Mouse (Mus musculus) forelimb bud, embryonic 11.5 days (tissue): Measurements from ENCODE around the gene Wfikkn1.

ENCODE experiments used
- DNase-seq: peaks from one replicate; pipeline ENCODE4 v3.0.0-alpha.2; 2012; ENCODE audit warnings: low read depth, low spot score

Gene Wfikkn1

DNA sequence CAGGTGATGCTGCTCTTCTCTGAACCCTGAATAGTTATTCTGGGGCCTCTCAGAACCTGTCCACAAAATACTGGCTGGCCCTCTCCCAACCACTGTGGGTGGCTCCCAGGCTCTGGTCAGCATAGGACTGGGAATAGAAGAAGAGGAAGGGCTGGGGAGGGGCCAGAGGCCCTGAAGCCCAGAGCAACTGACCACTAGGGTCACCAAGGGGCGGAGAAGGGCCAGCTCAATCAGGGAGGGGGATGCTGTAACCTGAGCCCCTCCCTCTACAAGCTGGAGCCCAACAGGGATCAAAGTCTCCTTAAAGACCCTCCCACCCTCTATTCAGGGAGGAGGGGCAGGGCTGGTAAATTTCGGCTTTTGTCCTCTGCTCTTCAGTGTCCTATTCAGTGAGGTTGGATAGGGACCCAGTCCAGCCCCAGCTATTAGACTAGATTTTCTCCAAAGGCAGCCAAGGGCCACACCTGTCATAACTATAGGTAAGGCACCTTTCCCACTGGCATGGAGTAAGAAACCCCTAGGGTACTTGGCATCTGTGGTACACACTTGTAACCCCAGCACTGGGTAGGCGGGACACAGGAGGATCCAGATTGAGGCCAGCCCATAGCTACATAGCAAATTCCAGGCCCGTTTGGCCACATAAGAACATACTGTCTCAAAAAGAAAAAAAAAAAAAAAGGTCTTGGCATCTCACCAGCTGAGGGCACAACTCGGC is at the start of gene Wfikkn1:
TSS of gene Wfikkn1 (minus strand) at position 663 of the 715 bp plus-strand sequence.
- DNase-seq, result no peak

DNA sequence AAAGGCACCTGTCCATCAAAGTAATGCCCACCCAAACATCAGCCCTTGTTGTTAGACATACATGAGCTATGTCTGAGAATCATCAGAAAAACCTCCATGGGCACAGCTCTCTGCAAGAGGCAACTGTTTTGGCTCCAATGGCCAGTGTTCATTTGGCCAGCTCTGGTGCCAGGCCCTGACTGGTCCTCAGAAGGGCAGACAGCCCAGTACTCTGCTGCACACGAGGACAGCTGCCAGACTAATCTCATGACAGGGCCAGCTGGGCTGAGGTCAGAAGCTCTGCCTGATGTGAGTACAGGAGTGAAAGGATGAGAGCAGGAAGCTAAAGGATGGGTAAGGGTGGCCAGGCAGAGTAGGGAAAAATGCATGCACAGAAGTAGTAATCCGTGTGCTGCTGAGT is 44.7 kb upstream of the Wfikkn1 start:
- DNase-seq, result no peak

DNA sequence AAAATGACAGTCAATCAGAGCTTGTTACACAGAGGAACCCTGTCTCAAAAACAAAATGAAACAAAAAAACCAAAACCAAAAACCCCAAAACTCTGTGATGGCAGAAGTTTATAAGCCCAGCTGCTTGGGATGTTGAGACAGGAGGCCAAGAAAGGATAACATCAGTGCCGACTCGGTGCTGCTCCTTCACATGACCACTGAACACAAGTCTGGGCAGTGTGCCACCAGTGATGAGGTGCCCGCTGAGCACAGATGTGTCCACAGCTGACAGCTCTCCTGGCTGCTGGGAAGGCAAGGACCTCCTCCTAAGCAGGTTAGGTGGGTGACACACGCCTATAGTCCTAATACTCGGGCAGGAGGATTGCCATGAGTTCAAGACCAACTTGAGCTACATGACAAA is 41.5 kb upstream of the Wfikkn1 start:
- DNase-seq, result no peak

DNA sequence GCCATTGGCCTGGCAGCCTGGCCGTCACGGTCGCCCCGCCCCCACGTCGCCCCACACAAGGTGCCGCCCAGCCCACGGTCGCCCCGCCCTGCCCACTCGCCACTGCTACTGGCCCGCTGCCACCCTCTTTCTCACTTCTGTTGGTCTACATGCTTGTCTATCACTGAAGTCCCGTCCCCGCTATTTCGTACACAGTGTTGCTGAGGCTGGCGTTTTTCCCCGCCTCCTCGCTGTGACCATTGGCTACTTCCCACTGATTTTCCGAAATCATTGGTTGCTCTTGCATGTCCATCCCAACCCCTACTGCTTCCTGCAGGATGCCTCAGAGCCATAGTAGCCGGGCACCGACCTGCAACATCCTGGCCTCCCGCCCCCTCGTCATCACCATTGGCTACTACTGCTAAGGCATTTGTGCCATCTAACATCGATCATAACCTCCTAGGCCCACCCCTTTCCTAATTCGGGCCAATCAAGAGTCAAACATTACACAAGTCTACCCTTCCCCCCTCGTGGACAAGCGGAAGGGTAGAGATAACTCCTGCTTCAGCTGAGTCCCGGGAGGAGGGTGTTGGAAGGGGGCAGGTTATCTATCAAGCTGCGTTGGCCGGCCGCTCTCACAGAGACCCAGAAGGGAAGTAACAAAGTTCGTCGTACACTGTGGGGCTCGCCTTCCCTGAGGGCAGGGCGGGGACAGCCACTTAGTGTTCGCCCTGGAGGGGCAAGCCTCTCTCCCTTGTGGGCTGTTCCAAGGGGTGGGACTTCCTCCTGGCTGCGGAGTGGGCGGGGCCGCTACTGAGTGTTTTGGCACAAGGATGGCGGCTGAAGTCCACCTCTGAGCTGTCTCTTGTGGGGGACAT is 39.4 kb upstream of the Wfikkn1 start:
- peak; percentile 100 for DNase-seq

DNA sequence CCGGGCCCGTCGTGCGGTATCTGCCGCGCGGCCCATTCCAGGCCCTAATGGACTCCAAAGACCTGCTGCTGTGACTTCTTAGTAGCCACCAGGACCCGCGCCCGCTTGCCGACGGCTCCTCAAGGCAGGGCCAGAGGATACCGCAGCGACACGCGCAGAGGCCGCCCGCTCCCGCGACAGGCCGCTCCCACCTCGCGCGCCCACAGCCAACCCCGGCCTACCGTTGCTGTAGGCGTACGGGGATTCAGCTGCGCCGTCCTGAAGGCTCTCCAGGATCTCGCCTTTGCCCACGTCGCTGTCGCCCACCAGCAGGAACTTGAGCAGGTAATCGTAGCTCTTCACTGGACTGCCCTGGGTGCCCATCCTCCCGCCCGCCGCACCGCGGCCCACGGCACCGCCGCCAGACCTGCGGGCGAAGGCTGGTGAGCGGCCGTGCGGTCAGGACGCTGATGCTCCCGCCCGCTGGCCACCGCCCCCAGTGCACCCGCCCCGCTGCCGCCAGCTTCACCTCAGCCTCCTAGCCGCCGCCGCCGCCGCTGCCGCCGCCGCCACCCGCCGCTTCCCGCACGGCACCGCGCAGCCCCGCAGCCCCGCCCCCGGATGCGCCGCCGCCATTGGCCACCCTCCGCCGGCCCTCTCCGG is 38.6 kb upstream of the Wfikkn1 start, which contains the start of gene Rab40c:
TSS of gene Rab40c (minus strand) at position 584 of the 642 bp plus-strand sequence.
- DNase-seq, result no peak

DNA sequence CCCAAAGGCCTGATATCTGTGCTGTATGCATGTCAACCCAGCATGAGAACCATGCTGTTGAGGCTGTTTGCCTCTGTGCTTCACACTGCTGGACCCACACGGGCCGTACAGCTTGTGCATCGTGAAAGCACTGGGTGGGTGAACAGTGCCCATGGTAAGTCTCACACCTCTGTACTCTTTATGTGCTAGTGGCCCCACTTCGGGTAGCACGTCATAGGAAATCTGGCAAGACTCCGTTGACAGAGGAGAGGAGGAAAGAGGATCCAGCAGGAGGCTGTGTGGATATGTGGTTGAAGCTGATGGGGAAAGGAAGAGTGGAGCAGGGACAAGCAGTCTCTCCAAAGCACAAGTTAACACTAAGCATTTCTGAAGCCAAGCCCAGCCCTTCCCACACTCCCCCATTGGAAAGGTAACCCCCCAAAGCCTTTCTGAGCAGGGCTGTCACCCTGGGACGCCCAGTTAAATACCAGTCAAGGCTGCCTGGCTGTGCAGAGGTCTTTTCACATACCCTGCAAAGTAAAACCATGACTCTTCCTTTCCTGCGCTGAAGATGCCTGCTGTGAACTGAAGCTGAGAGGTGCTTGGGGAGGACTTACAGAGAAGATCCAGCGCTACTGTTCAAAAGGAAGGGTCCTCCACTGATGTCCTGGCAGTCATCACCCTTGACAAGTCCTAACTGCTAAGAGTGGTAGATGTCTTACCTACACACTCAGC is 37.5 kb upstream of the Wfikkn1 start:
- DNase-seq, result no peak

DNA sequence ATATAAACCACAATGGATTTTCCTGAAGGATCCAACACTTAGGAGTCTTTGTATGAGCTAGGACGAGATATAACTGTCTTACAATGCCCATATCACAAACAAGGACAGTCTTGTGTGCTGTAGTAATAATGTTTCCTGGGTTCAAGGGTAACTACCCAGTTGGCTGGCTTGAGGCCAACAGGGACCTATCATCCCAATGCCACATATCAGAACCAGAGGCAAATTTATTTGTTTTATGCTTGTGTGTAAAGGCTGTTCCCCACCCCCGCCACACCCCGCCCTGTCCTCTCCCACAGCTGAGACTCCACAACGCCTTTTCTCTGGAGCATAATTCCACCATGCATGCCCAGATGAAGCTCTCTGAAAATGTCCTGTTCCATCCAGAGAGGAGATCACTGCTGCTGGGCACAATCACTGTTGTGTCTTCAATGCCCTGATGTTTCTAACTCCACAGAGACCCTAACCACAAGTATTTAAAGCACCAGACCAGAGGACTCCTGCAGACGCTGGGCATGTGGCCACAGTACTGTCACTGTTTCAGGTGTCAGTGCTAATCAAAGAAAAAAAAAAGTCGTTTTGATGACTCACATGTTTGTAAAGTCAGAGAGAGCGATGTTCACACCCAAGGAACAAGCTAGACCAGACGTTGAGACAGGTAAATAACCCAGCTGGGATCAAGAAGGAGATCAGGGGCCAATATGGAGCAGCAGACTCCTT is 36.4 kb upstream of the Wfikkn1 start:
- no peak for DNase-seq

DNA sequence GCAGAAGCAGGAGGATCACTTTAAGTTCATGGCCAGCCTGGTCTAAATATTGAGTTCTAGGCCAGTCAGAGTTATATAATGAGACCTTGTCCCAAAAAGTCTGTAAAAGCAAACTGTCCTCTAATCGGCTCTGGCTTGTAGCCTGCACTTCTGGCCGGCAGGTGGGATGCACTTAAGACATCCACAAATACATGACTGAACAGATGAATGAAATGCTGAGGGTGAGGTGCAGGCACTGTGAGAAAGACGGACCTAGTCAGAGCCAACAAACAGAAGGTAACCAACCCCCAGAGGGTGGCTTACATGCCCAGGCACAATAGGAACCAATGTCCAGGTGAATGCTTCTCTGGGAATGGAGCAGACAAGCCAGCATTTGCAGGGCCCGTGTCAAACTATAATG is 33.6 kb upstream of the Wfikkn1 start:
- DNase-seq, result no peak

DNA sequence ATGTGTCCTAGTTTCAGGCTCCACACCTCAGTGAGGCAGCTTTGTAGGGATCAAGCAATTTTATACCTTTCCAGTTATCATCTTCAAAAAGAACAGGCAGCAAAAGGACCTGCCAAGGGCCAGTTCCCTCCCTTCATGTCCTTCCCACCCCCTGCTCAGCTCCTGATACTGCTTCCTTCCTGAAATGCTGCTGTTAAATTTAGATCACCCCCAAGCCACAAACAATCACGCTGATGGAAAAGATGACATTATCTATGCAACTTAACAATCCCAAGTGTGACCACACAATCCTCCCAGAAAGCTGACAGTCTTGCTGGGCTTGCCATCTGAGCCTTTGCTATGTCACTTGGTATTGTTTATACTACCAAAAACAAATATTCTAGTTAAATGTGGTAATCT is 33.2 kb upstream of the Wfikkn1 start:
- no peak for DNase-seq

DNA sequence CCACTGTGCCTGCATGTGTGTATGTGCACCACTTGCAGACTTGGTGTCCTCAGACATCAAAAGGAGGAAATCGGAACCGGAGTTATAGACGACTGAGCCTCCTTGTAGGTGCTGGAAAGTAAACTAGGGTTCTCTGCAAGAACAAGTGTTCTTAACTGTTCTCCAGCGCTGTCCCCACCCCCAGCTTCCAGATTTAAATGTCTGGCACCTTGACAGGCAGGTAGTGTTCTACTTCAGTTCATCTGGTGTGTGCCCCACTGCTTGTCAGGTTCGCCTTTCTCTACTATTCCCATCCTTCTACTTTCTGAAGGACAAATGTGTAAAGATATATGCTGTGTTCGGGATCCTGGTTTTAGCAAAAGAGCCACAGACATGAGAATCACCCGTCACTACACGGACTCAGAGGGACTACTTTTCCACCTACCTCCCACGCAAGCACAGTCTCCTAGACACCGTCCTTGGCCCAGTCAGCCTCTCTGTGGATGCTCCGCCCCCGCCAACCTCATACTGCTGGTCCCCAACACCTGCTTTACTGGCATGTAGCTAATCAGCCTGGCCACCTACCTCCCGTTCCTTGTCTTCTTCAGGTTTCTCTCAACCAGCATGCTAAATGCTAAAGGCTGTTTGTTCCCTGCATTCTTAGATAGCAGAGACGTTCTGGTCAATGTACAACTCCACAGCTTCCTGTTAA is 32.7 kb upstream of the Wfikkn1 start:
- no peak for DNase-seq

DNA sequence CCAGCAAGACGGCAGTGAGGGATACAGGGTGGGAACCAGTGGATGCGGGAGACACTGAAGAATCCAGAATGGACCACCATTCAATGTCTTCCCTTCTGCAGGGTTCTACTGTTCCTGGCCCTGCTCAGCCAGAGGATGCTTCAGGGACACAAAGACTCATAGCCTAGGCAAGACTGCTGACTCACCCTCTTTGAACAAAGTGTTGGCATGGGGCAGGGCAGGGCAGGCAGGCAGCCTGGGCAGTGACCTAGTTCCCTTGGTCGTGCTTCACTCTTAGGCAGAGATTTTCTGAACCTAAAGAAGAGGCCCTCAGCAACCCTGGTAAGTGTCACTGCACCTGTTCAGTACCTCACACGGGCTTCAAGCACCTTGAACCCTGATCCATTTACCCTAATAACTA is 31.2 kb upstream of the Wfikkn1 start:
- DNase-seq, result no peak

DNA sequence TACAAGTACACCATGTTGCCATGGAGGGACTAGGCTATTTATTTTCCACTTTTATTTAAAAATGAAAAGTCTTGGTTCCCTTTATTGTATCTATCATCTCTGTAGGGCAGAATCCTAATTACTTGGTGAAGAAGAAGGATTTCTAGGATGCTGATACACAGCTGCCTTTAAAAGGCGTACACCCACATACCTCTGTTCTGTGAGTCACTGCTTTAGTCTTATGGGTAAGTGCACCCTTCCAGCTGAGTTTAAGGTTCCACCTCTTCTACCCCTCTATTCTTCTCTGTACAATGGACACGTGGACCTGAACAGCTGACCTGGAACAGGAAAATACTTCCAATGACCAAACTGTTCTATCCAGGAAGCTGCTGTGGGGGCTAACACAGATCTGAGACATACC is 27.0 kb upstream of the Wfikkn1 start:
- no peak for DNase-seq

DNA sequence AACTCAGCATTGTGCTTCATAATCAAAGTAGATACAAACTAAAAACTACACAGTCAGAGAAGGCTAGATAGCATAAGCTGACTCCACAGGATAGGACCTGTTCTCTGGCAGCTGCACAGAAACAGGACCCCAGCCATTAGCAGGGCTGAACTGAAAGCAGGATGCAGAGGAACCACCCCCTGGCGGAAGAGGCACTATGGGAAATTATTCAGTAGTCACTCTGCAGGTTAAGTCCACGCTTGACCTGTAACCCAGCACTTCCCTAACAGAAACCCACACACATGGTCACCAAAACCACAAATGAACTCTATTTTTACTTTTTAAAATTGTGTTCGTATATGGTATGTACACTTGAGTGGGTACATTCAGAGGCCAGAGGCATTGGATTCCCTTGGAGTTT is 22.4 kb upstream of the Wfikkn1 start:
- no peak for DNase-seq

DNA sequence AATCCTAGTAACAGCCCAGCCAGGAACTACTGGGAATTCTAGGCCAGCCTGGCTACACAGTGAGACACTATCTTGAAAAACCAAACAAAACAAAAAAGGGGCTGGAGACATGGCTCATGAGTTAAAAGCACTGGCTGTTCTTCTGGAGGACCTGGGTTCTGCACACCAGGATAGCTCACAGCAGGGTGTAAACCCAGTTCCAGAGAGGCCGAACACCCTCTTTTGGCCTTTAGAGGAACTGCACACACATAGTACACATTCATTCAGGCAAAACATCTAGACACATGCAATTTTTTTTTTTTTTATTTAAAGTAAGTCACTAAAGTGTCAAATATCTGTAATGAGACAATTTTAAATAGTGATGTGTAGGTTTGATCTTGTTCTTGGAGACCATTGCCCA is 19.5 kb upstream of the Wfikkn1 start:
- DNase-seq, result no peak

DNA sequence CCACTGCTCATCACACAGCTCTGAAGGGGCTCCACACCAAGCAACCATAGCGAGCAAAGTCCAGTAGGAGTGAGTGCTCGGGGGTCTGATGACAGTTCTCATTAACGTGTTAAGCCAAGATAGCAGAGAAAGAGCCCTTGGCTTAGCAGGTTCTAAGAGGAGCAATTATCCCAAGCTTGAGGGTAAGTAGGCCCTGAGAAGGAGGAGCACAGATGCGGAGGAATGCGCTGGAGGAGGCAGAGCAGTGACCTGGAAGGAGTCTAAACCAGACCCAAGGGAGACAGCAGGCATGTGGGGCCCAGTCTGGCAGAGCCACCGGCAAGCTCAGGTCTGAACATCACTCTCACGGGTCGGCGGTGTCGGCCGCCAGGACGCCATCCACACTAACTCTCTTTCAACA is 15.2 kb upstream of the Wfikkn1 start:
- DNase-seq, result no peak

DNA sequence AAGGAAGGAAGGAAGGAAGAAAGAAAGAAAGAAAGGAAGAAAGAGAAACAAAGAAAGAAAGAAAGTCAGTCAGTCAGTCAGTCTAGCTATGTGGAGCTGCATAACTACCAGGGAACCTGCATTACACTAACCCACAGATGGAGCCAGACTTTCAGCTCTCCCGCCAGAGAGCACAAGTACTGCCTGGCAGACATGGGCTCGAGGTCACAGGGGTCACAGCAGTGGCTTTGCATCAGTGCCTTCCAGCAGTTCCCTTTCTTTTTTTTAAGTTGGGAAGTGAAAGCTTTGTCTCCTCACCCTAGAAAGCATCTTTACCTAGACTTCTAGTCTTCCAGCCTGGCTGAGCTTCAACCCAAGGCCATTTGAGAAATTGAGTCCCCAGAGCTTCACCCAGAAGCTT is 14.8 kb upstream of the Wfikkn1 start:
- DNase-seq, result no peak

DNA sequence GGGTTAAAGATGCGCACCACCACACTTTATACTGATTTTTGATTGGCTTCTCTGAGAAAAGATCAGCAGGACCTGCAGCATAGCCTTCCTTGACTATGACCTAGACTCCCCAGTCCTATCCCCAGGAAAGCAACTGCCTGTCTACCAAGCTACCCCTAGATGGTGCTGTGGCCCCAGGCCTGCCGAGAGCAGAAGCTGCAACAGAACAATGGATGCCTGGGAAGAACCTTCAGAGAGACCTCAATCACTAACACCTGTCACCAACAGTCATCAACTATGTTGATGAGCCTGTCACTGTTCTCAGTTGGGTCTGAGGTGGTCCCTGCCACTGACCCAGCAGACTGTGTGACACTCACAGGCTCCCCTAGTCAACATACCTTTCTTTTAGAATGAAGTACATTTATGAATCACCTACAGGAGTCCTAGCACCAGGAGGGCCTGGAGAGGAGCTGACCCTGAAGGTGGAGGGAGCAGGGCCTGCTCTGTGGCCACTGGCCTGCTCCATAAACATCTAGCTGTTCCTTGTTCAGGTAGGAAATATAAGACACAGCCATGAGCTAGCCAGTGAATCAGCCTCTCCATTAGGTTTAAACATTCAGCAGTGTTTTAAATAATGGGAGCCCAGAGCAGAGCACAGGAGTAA is 13.4 kb upstream of the Wfikkn1 start:
- peak; percentile 55 for DNase-seq

DNA sequence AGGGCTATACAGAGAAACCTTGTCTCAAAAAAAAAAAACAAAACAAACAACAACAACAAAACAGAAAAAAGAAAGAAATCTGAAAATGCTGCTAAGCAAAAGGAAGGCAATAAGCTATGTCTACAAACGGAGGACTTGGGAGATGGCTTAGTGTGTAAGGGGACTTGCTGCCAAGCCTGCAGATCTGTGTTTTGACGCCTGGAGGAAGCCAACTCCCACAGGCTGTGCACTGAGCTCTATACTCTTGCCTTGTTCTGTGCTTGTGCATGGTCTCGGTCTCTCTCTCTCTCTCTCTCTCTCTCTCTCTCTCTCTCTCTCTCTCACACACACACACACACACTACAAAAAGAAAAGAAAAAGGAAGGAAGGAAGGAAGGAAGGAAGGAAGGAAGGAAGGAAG is 8.2 kb upstream of the Wfikkn1 start:
- DNase-seq, result no peak

DNA sequence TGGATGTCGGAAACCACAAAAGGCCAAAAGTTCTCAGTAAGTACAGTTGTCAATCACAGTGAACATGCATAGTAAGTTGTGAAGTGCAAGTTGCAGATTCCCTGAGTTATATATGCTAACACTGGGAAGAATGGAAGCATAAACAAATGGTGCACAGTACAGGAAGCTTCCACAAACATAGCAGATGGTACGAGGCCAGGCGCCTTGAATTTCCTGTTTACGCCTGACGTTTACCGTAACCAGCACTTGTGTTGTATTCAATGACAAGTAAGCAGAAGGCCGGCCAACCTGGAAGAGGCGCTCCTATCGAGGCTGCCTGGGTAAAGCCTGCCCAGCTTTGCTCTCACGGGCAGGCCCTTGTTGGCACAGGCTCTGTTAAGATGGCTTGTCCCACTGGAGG is 6.8 kb upstream of the Wfikkn1 start:
- DNase-seq, result no peak

DNA sequence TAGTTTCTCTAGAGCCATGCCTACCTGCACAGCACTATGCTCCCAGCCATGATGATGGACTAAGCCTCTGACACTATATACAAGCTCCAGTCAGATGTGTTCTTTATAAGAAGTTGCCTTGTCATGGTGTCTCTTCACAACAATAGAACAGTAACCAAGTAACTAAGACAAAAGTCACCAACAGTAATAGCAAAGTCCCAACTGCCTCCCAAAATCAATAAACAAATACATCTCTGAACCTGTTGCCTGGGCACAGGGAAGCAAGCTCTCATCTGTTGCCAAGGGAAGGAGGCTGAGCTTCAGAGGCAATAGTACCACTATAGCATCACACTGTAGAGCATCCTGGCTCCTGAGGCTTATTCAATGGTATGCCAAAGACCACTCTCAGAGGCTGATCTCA is 6.1 kb upstream of the Wfikkn1 start:
- no peak for DNase-seq
